Mouse (Mus musculus): ENCODE data around the gene Erbb3. TPM values are rescaled to one million over a fixed set of nuclear protein-coding genes. Genes with fewer than 3 reads are reported as not detected.

Erbb3 gene
- polyA plus RNA-seq, 1 experiment from 2014 or later = 5.8 TPM

DNA sequence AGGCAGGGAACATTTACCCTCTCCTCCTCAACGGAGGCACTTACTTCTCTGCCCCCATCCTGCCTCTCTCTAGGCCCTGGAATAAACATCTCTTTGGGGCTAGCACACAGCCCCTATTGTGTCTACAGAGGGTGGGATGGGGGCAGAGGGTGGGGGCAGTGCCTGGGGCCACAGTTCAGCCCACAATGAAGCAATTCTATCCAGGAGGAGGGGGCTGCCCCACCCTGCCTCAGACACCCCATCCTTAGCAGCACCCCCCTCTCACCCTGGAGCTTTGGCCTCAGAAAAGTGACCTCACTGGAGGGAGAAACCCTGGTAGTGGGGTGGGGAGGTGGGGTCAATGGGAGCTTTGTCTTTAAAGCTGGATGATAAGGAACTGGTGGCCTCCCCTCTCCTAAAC is 2.9 kb downstream of the Erbb3 start:
- H3K36me3 ChIP-seq (ENCODE audit: control insufficient read depth, insufficient read depth, low read length) = no peaks in the 10 kb centered on the region

DNA sequence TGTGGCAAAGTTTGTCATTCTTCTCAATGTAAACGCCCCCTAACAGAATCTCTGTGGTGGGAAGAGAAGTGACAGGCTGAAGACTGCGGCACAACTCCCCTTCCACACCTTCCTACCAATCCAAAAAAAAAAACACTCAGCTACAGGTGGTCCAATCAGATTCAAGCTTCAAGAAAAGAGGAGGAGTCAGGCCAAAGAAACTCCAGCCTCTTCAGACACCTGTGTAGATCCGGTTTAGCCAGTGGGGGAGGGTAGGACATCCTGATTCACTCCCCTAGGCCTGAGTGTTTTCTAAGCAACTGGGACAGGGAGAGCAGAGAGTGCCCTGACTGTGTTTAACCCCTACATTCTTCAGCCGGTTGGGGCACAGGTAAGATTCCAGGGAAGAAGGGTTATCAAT is 5.1 kb downstream of the Erbb3 start:
- ATAC-seq (replicated peaks; ENCODE audit: insufficient number of reproducible peaks, low FRiP score, low TSS enrichment) = no peak
- Histone ChIP-seq H3K4me1 (ENCODE audit: control insufficient read depth, insufficient read depth, low read length) (peaks cover 17% of the 10 kb centered on the region), H3K9ac (ENCODE audit: low read depth, low read length) (no peak overlapping the region), H3K4me3 (ENCODE audit: low read depth, low read length) (no peak overlapping the region), H3K36me3 (ENCODE audit: control insufficient read depth, insufficient read depth, low read length) (no peaks in the 10 kb centered on the region), H3K4me2 (peak overlapping the region; percentile 60), H3K27ac (ENCODE audit: low read depth, low read length) (no peak overlapping the region), H3K27me3 (ENCODE audit: control insufficient read depth, insufficient read depth, low read length) (peaks cover 30% of the 10 kb centered on the region), H3K9me3 (replicated peaks; ENCODE audit: control insufficient read depth, low read length) (no peaks in the 10 kb centered on the region)
- 16% methylated on average over 4 of the region's 4 CpGs for WGBS (ENCODE audit: insufficient replicate concordance)

More for the DNA sequence above, 2.9 kb downstream of the Erbb3 start:
- Histone ChIP-seq H3K27me3 (ENCODE audit: control insufficient read depth, insufficient read depth, low read length) (peaks cover 30% of the 10 kb centered on the region), H3K4me2 (no peak overlapping the region), H3K9me3 (replicated peaks; ENCODE audit: control insufficient read depth, low read length) (no peaks in the 10 kb centered on the region), H3K4me3 (ENCODE audit: low read depth, low read length) (no peak overlapping the region), H3K27ac (ENCODE audit: low read depth, low read length) (0 out of 2 replicates have a peak overlapping the region, but pooled peaks have one; percentile 0), H3K4me1 (ENCODE audit: control insufficient read depth, insufficient read depth, low read length) (peaks cover 17% of the 10 kb centered on the region), H3K9ac (ENCODE audit: low read depth, low read length) (no peak overlapping the region)
- 6% methylated on average over 1 of the region's 1 CpGs for WGBS (ENCODE audit: insufficient replicate concordance)
- ATAC-seq (replicated peaks; ENCODE audit: insufficient number of reproducible peaks, low FRiP score, low TSS enrichment) = no peak

DNA sequence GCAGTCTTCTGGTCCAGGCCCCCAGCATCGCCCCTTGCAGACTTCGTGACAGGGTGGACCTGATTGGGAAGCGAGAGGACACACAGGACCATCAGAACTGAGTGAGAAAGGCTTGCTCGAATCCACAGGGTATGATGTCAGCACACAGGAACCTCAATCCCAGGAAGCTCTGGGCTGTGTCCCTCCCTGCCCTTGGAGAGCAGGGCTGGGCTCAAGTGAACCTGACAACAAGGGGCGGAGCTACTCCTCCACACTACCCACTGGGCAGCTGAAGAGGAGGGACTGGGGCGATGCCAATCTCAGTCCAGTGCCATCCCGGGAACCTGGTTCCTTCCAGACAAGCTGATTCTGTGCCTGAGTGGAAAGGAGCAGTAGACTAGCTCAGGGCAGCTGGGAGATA is 5.8 kb downstream of the Erbb3 start:
- H3K9me3 ChIP-seq (replicated peaks; ENCODE audit: control insufficient read depth, low read length) = no peaks in the 10 kb centered on the region
- peak; percentile 78 for ATAC-seq (replicated peaks; ENCODE audit: insufficient number of reproducible peaks, low FRiP score, low TSS enrichment)
- peak overlapping the region; percentile 27; the same call in 1 of the 2 replicates for H3K4me3 ChIP-seq (ENCODE audit: low read depth, low read length)
- peaks cover 17% of the 10 kb centered on the region for H3K4me1 ChIP-seq (ENCODE audit: control insufficient read depth, insufficient read depth, low read length)
- H3K36me3 ChIP-seq (ENCODE audit: control insufficient read depth, insufficient read depth, low read length) = no peaks in the 10 kb centered on the region
- WGBS (ENCODE audit: insufficient replicate concordance) = 13% methylated on average over 7 of the region's 7 CpGs
- peak overlapping the region; percentile 60 for H3K4me2 ChIP-seq
- H3K27me3 ChIP-seq (ENCODE audit: control insufficient read depth, insufficient read depth, low read length) = peaks cover 22% of the 10 kb centered on the region
- peak overlapping the region; percentile 52 for H3K9ac ChIP-seq (ENCODE audit: low read depth, low read length)
- no peak overlapping the region for H3K27ac ChIP-seq (ENCODE audit: low read depth, low read length)

DNA sequence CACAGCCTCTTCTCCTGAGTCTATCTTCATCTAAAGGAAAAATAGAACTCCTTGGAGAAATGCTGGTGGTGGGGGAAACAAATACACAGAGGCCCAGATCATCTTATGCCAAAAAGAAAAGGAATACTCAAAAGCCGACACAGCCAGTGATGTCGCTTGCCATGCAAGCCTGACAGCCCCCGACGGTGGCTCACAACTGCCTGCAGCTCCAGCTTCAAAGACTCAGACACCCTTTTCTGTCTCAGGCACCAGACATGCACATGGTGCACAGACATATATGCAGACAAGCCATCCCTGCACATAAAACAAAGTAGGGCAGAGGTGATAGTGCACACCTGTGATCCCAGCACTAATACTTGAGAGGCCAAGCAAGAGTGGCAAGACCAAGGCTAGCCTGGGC is 9.7 kb downstream of the Erbb3 start:
- Histone ChIP-seq H3K27me3 (ENCODE audit: control insufficient read depth, insufficient read depth, low read length) (peaks cover 2% of the 10 kb centered on the region; the same call in 1 of the 2 replicates), H3K4me3 (ENCODE audit: low read depth, low read length) (no peak overlapping the region), H3K4me2 (no peak overlapping the region), H3K27ac (ENCODE audit: low read depth, low read length) (no peak overlapping the region), H3K9me3 (replicated peaks; ENCODE audit: control insufficient read depth, low read length) (no peaks in the 10 kb centered on the region), H3K36me3 (ENCODE audit: control insufficient read depth, insufficient read depth, low read length) (no peaks in the 10 kb centered on the region), H3K9ac (ENCODE audit: low read depth, low read length) (no peak overlapping the region), H3K4me1 (ENCODE audit: control insufficient read depth, insufficient read depth, low read length) (peaks cover 10% of the 10 kb centered on the region)
- 87% methylated on average over 4 of the region's 4 CpGs for WGBS (ENCODE audit: insufficient replicate concordance)
- no peak for ATAC-seq (replicated peaks; ENCODE audit: insufficient number of reproducible peaks, low FRiP score, low TSS enrichment)

DNA sequence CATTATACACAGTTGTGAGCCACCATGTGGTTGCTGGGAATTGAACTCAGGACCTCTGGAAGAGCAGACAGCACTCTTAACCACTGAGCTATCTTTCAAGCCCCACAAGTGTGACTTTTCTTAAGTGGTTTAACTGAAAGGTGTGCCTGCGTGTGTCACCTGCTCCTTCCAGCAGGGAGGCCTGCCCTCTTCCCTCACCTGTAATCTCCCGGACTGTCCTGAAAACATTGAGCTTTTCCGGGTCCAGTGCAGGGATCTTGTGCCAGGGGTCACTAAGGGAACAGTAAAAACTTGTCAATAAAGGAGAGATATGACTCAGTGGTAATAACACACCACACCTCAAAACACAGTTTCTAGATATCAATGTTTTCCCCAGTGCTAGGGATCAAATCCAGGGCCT is 10.2 kb downstream of the Erbb3 start:
- H3K9me3 ChIP-seq (replicated peaks; ENCODE audit: control insufficient read depth, low read length) = no peaks in the 10 kb centered on the region
- WGBS (ENCODE audit: insufficient replicate concordance) = 69% methylated on average over 3 of the region's 3 CpGs
- no peak overlapping the region for H3K4me3 ChIP-seq (ENCODE audit: low read depth, low read length)
- H3K9ac ChIP-seq (ENCODE audit: low read depth, low read length) = no peak overlapping the region
- no peak overlapping the region for H3K4me2 ChIP-seq
- ATAC-seq (replicated peaks; ENCODE audit: insufficient number of reproducible peaks, low FRiP score, low TSS enrichment) = no peak
- H3K4me1 ChIP-seq (ENCODE audit: control insufficient read depth, insufficient read depth, low read length) = peaks cover 10% of the 10 kb centered on the region
- no peaks in the 10 kb centered on the region for H3K36me3 ChIP-seq (ENCODE audit: control insufficient read depth, insufficient read depth, low read length)
- H3K27me3 ChIP-seq (ENCODE audit: control insufficient read depth, insufficient read depth, low read length) = no peaks in the 10 kb centered on the region; the same call in 1 of the 2 replicates
- no peak overlapping the region for H3K27ac ChIP-seq (ENCODE audit: low read depth, low read length)

DNA sequence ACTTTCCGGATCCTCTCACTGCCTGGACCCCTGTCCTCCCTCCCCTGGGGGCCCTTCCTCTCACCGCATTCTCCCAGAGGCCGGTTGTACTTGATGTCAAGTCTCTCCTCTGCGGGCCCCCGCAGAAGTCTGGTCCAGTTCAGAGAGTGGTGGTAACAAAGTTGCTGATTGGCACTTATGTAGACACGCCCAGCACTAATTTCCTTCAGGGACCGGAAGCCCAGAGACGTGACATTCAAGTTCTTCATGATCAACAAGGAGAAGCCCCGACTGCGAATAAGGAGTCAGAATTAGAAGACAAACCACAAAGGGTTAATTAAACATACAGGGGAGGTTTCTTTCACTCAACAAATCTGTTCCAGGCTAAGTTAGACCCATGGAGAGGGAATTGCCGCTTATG is 11.1 kb downstream of the Erbb3 start:
- no peak overlapping the region for H3K9ac ChIP-seq (ENCODE audit: low read depth, low read length)
- WGBS (ENCODE audit: insufficient replicate concordance) = 63% methylated on average over 11 of the region's 11 CpGs
- no peaks in the 10 kb centered on the region for H3K27me3 ChIP-seq (ENCODE audit: control insufficient read depth, insufficient read depth, low read length)
- no peak overlapping the region for H3K27ac ChIP-seq (ENCODE audit: low read depth, low read length)
- H3K9me3 ChIP-seq (replicated peaks; ENCODE audit: control insufficient read depth, low read length) = no peaks in the 10 kb centered on the region
- no peak overlapping the region for H3K4me2 ChIP-seq
- peaks cover 2% of the 10 kb centered on the region; the same call in 1 of the 2 replicates for H3K4me1 ChIP-seq (ENCODE audit: control insufficient read depth, insufficient read depth, low read length)
- H3K36me3 ChIP-seq (ENCODE audit: control insufficient read depth, insufficient read depth, low read length) = no peaks in the 10 kb centered on the region
- H3K4me3 ChIP-seq (ENCODE audit: low read depth, low read length) = no peak overlapping the region
- ATAC-seq (replicated peaks; ENCODE audit: insufficient number of reproducible peaks, low FRiP score, low TSS enrichment) = no peak

DNA sequence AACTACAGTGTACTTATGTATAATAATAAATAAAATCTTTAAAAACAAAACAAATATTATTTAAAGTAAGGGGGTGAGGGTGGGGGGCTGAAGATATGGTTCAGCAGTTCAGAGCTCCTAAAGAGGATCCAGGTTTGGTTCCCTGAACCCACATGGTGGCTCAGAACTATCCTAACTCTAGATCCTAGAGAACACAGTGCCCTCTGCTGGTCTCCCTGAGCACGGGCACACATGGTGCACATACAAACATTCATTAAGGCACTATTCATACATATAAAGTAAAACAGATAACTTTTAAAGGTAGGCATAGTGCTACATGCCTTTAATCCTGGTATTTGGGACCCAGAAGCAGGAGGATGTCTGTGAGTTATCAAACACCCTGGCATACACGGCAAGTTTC is 14.4 kb downstream of the Erbb3 start:
- H3K4me1 ChIP-seq (ENCODE audit: control insufficient read depth, insufficient read depth, low read length) = no peaks in the 10 kb centered on the region
- 88% methylated on average over 2 of the region's 2 CpGs for WGBS (ENCODE audit: insufficient replicate concordance)

DNA sequence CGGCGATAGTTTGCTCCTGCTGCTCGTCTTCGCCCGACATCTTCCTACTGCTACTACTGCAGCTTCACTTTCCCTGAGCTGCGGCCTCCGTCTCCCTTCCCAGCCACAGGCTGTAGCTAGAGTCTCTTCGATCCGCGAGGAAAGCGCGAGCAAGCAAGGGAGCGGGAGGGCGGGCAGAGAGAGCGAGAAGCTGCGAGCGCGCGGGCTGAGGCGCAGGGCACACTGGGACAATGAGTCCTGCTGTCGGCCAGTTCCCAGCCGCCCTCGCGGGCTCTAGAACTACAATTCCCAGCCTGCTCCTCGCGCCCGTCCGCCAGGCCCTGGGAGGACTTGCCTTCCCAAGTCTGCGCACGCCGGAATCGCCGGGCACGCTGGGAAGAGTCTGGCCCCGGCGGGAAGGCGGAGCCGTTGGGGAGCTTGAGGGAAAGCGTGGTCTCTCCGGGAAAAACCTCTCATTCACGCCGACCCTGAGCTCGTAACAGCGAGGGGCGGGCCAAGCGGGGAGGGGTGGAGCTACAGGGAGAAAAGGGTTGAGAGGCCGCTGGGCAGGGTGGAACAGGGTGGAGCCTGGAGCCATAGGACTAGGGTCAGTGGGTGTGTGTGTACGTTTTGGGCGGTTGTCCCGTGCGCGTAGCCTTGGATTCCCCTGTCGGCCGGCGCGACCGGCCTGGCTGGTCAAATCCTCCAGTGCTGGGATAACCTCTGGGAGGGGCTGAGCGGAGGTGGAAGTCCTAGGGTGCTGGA is 23.5 kb downstream of the Erbb3 start, which contains the start of gene Pa2g4:
Gene Pa2g4 (minus strand): TSS at position 200 of the 744 bp plus-strand sequence.
- under 1% methylated on average over 58 of the region's 58 CpGs for WGBS (ENCODE audit: insufficient replicate concordance)
- H3K4me1 ChIP-seq (ENCODE audit: control insufficient read depth, insufficient read depth, low read length) = peaks cover 5% of the 10 kb centered on the region; the same call in 1 of the 2 replicates
- peak within 1 kb of the TSS; percentile 79 for H3K4me2 ChIP-seq
- H3K9ac ChIP-seq (ENCODE audit: low read depth, low read length) = peak within 1 kb of the TSS; percentile 93
- peak within 1 kb of the TSS; percentile 94 for H3K27ac ChIP-seq (ENCODE audit: low read depth, low read length)
- ATAC-seq (replicated peaks; ENCODE audit: insufficient number of reproducible peaks, low FRiP score, low TSS enrichment) = peak; percentile 97
- peaks cover 12% of the 10 kb centered on the region for H3K36me3 ChIP-seq (ENCODE audit: control insufficient read depth, insufficient read depth, low read length)
- H3K4me3 ChIP-seq (ENCODE audit: low read depth, low read length) = peak within 1 kb of the TSS; percentile 86
- H3K9me3 ChIP-seq (replicated peaks; ENCODE audit: control insufficient read depth, low read length) = no peaks in the 10 kb centered on the region
- H3K27me3 ChIP-seq (ENCODE audit: control insufficient read depth, insufficient read depth, low read length) = no peaks in the 10 kb centered on the region

More for the DNA sequence above, 14.4 kb downstream of the Erbb3 start:
- H3K36me3 ChIP-seq (ENCODE audit: control insufficient read depth, insufficient read depth, low read length) = no peaks in the 10 kb centered on the region; the same call in 1 of the 2 replicates
- ATAC-seq (replicated peaks; ENCODE audit: insufficient number of reproducible peaks, low FRiP score, low TSS enrichment) = no peak
- H3K27me3 ChIP-seq (ENCODE audit: control insufficient read depth, insufficient read depth, low read length) = 0 out of 2 replicates have a peak, but pooled peaks cover 2% of the 10 kb centered on the region
- H3K9ac ChIP-seq (ENCODE audit: low read depth, low read length) = no peak overlapping the region
- no peak overlapping the region for H3K27ac ChIP-seq (ENCODE audit: low read depth, low read length)
- H3K4me3 ChIP-seq (ENCODE audit: low read depth, low read length) = no peak overlapping the region
- no peak overlapping the region for H3K4me2 ChIP-seq
- no peaks in the 10 kb centered on the region for H3K9me3 ChIP-seq (replicated peaks; ENCODE audit: control insufficient read depth, low read length)

All from heart, embryonic 11.5 days (tissue).